Mouse (Mus musculus) layer of hippocampus, postnatal 25 days (tissue): ENCODE results near the gene Megf6. TPM values are rescaled to one million over a fixed set of nuclear protein-coding genes. Genes with fewer than 3 reads are reported as not detected.

Experiments
- DNase-seq, 2 experiments: peaks; one replicate each; pipeline ENCODE4 v3.0.0; 2022; ENCODE audit warnings: mixed read lengths in 2 of 2, low spot score in 1 of 2; ENCODE audit errors: extremely low spot score in 1 of 2
- total RNA-seq, 2 experiments: library from RNA; stranded (reverse); gene quantifications; 2 replicates each; pipeline ENCODE4 v1.2.3; 2021

Megf6 gene
- total RNA-seq = 1 to 10 TPM; 4.9 to 5.6 TPM

DNA sequence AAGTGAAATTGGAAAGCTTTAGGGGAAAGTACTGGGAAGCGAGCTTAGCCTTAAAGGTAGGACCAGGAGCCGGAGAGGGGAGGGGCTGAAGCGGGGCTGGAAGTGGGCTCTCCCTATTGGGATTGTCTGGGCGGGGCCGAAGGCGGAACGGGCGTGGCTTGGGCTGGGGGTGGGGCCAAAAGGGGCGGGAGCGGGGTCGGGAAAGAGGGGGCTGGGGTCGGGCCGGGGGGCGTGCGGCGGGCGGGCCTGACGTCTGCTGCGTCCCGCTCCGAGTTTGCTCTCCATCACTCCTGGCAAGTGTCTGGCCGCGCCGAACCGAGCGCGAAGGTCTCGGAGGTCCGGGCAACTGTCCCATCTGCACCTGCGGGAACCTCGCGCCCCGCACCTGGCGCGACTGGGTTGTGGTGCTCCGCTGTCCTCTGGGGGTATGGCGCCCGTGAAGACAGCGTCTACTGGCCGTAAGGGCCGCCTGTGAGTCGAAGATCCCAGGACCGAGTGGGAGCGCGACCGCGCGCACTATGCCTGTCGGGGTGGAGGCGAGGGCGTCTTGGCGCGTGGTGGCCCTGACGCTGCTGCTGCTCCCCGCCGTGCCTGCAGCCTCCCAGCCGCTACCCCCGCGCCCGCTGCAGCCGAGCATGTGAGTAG, at the start of gene Megf6:
Megf6 (plus strand) TSS at position 225 of the 645 bp plus-strand sequence.
- DNase-seq = no peak

DNA sequence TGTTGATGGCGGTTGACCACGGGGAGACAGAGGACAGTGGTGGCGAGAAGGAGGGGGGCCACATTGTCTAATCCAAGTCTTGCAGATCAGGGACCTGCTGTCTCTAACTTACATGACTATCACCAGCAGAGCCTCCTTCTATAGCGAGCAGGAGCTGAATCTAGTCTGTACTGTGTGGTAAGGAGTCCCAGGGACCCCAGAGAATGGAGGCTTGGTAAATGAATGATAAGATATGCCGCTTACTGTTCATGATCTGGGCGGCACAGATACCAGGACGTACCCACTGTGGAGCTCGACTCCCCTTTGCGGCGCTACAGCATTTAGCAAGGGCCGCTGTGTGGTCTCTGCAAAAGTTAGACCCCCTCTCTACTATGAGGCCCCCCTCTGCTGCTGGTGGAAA, 48.7 kb upstream of the Megf6 start:
- DNase-seq = no peak

DNA sequence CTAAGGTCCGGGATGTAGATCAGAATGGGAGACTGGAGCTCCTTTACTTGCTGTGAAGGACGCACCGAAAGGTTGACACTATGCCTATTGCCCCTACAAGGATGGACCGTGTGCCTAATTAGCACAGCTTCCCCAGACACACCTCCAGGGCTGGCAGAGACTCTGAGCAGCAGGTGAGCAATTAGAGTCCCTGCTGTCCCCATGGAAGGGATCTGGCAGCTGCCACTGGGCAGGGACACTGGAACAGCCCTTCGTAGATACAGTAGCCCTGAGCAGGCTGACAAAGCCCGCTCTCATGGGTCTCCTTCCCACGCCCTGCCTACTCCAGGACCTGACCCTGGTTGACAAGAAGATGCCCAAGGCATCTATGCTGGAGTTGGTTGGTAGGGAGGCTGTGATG, 48.2 kb upstream of the Megf6 start:
- DNase-seq = no peak

DNA sequence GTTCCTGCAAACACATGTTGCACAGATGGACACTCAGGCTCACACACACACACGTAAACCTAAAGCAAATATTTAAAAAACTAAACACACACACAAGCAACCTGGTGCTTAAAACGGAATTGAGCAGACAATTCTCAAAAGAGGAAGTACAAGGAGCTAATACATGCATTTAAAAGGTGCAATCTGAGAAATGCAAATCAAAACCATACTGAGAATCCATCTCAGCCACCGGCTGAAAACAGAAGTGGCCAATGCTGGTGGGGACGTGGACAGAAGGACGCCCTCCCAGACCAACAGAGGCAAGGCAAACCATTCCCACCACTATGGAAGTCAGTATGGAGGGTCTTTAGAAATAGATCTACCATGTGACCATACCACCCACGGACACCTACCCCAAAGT, 47.0 kb upstream of the Megf6 start:
- no peak for DNase-seq

DNA sequence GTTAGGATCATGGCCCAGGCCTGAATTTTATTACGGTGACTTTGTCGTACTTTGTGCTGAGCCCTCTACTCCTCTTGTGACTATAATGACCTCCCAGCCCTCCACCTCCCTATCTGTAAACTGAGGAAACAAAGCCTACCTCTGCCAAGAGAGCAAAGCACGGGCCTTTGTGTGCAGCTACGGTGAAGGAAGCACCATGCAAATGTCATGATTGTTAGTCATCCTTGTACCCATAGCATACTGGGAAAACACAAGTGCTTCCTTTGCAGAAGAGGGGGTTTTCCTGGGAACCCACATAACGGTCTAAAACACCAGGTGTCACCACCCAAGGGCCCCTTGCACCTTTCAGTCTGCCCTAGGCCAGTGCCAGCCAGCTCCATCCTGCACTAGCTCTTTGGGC, 45.3 kb upstream of the Megf6 start:
- DNase-seq = no peak

DNA sequence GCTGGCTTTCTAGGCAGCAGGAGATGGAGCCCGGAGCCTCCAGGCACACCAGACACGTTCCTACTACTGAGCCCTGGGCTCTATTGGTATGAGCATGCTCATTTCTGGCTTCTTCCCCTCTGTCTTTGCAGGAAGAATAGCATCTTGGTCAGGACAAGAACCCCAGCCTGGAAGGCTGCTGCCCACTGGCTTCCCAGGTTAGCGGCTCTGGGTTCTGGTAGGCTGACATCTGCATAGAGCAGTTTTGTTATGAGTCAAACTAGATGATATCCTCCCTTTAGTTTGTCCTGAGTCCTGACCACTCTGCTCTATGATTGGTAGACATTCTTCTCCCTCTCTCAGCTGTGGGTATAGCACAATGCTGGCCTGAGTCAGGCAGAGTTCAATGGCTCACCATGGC, 43.3 kb upstream of the Megf6 start:
- DNase-seq = no peak

DNA sequence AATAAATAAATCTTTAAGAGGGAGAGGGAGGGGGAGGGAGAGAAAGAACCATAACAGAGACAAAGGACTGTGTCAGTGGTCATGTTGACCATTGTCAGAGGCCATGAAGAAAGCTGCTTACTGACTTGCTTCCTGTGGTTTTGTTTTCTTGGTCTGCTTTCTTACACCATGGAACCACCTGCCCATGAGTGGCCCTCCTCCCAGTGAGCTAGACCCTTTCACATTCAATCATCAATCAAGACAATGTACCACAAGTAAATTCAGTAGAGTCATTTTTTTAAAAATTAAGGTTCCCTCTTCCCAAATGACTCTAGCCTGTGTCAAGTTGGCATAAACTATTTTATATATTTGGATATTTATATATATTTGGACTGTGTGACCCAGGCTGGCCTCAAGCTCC, 40.6 kb upstream of the Megf6 start:
- DNase-seq = no peak

DNA sequence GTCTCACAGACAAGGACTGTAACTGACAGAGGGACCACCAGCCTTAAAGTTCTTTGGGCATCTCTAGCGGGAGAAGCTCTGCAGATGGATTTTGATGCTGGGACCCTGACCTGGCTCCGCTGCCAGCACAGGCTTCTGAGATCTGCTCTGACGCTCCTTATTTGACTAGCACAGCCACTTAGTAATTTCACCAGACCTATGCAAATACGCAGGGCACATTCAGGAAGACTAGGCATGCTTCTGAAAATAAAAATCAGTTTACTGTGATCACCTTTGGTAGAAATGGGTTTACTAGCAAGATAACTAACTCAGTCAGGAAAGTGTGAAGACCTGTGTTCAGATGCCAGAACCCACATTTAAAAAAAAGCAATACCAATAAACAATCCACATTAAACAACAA, 38.6 kb upstream of the Megf6 start:
- no peak for DNase-seq

DNA sequence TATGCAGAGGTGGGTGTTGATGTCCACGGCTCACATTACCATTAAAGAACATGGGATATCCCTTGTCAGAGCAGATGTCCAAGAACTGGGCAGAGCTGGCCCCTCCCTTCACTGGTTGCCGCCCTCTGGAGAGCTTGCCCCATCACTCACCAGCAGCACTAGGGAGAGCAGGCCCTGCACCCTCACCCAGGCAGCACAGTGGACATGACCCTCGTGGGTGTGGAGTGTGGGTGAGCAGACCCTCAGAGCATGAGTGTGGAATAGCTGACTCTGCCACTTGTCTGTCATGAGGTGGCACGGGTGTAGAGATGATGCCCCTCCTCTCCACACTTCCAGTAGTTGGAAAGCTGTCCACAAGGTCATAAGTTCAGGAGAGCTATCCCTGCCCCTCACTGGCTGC, 35.7 kb upstream of the Megf6 start:
- no peak for DNase-seq

DNA sequence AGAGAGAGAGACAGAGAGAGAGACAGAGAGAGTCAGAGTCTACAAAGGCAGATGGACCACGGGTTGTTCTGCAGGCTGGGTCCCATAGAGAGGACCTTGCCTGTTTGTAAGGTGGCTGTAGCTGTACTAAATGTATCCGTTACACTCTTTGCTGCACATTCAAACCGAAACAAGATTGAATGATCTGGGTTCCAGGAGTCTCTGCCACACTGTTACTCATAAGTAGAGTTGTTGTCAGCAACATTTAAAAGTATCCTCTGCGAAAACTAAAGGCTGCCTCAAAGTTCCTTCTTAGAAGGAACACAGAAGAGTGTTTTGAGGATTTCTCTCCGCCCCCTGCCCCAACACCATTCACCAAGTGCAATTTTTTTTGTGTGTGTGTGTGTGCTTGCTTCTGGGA, 33.4 kb upstream of the Megf6 start:
- DNase-seq = no peak

DNA sequence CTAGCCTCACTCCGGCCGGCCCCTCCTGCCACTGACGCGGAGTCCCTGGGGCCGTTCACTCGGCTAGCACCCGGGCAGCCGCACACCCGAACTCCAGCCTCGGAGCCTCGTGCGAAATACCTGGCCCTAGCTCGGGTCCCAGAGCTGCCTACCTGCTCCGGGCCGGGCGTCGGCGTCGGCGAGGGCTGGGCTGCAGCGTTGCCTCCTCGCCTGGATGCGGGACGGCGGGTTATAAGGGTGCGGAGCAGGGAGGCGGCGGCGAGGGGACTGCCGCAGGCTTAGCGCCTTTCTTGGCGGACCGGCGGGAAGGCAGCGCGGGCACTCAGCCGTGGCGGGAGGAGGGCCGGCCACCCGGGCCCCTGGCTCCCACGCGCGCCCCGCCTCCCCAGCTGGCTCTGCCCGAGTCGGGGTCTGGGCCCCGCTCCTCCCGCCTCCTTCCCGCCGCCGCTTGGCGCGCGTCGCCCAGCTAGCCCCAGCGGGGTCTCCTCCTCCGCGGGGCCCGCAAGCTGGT, 30.8 kb upstream of the Megf6 start:
- no peak for DNase-seq

DNA sequence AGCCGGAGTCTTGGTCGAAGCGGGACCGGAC, 30.5 kb upstream of the Megf6 start, which contains the start of gene Trp73:
Trp73 (minus strand) TSS at position 27 of the 31 bp plus-strand sequence.
- no peak for DNase-seq

DNA sequence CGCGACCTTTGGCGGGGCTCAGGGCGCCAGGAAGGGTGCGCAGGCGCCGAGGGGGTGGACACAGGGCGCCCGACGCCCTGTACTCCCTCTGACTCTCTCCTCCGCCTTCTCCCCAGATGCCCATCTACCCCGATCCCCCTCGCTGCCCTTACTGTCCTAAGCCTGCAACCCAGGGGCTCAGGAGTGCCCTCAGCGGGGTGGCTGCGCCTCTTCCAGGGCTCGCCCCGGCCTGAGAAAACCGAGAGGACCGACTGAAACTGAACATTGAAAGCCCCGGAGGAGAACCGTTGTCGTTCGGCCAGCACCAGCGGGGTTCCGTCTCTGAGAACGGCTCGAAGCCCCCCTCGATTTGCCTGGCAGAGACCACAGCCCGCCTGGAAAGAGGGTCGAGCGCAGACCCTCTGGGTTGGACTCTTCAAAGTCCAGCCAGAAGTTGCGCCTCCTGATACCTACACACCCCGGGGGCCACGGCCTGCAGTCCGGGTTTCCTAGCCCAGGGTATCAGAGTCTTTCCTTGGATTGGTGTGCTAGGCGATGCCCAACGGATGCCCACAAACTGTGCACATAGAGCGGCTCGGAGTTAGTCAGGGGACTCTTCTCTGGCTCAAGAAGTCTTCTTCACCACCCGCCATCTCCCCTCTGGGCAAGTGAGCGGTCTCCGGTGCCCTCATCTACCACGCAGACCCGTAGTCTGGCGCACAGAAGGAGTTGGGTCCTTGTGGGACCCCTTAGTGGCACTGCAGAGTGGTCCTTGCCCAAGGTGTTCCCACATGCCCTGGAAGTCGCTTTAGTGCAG, 30.1 kb upstream of the Megf6 start:
- DNase-seq = no peak

DNA sequence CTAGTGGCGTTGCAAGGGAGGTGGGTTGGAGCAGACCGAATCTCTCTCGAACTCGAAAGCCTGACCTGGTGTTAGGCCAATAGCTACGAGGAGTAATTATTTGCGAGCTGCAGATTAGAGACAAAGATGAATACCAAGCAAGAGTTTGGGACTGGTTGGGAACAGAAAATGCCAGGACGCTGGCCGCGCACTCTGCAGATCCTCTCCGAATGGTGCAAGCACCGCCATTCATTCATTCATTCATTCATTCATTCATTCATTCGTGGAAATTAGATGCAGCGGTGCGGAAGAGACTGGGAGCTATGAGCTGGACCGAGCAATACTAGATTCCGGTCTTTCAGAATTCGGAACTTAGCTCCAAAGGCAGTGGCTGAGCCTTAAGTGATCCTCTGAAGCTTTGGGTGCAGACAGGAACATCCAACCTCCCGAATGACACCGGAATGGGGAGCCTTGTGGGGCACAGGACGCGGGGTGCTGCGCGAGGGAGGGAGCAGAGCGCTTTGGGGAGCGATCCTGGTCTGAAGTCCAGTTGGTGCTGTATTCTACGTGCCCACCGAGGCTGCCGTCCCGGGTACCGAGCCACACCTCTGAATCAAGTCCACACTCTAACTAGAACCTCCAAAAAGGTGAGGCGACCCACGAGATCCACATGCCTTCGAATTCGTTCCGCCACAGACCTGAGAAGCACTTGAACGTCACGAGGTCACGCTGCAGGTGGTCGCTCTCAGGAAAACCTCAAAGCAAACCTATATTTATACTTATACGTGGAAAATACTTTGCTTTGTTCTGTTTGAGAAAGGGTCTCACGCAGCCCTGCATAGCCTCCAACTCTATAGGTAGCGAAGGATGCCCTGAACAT, 29.3 kb upstream of the Megf6 start:
- no peak for DNase-seq

DNA sequence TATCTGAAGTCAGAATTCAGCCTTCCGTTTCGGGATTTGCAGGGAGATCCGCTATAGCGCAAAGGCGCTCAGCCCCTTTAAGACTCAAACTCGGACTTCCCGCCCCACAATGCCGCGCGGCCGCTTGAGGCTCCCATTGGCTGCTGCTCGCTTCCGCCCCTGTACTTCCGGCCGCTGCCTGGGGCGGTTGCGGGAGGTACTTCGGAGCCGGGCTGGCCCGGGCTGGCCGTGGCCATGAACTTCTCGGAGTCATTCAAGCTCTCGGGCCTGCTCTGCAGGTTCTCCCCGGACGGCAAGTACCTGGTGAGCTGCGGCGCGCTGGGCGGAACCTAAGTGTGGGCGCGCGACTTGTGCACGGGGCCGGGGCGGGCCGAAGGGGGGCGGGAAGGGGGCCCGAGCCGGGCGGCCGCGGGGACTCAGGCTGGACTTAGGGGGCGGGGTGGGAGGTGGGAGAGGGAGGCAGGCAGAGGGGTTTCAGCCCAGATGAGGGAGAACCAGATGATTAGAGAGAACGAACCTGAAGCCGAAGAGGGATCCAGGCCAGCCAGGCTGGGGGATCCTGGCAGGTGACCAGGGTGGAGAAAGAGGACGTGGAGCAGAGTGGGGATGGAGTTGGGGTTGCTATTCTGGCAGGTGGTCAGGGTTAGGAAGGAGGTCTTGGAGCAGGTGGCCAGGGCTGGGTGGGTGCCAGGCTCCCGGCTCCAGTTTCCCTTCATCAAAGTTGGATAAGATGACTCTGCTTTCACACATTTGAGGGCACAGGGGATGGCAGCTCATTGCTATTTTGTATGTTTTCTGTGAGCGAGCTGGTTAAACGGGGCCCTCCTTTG, 28.1 kb upstream of the Megf6 start, which contains the start of gene Wrap73:
Wrap73 (plus strand) TSS at position 162 of the 830 bp plus-strand sequence.
- DNase-seq = peak; percentile 82

DNA sequence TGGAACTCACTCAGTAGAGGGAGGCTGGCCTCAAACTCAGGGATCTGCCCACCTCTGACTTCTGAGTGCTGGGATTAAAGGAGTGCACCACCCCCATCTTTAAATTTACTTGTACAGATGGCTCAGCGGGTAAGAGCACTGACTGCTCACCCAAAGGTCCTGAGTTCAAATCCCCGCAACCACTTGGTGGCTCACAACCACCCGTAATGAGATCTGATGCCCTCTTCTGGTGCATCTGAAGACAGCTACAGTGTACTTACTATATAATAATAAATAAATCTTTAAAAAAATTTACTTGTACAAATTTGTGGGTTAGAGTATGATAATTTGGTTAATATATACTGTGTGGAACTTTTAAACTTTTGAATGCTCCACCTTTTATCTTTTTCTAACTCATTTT, 25.8 kb upstream of the Megf6 start:
- no peak for DNase-seq

DNA sequence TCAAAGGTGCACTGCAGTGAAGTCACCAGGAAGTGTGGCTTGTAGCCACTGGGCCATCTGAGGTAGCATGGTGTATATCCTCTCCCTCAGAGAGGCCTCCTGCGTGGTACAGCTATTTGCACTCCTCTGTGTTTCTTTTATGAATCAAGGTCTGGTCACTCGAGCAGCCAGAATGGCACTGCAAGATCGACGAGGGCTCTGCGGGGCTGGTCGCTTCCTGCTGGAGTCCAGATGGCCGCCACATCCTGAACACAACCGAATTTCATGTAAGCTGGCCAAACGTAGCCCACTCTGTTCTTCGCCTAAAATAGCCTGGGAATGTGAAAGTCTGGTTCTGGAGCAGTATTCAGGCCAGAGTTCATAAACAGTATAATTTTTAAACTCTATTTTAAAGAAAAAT, 24.2 kb upstream of the Megf6 start:
- DNase-seq = no peak

DNA sequence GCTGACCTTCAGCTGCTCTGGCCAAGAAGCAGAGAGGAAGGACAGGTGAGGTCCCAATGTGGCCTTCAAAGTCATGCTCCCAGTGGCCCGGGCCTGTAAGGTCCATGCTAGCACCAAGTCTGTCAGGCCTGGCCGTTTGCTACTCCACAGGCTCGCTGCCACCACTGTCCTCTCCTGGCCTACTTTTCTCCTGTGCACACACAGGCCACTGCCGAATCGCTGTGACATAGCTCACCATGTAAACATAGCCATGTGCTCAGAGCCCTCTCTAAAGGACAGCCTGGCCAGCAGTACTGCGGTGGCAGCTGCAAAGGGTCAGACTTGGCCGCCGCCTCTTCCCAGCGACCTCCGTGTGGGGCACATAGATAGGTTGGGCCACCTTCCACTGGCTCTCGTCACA, 16.4 kb upstream of the Megf6 start:
- no peak for DNase-seq

DNA sequence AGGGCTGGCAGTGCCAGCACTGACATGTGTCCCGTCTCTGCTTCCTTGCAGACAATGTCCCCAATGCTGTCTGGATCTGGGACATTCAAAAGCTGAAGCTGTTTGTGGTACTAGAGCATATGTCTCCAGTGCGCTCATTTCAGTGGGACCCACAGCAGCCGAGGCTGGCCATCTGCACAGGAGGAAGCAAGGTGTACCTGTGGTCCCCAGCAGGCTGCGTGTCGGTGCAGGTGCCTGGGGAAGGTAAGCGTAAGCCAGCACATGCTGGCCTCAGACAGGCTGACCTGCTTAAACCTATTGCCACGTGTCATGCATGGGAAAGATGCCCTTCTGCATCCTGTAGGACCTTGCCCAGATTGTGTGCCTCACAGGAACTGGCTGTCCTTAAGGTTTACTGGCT, 14.5 kb upstream of the Megf6 start:
- DNase-seq = no peak

DNA sequence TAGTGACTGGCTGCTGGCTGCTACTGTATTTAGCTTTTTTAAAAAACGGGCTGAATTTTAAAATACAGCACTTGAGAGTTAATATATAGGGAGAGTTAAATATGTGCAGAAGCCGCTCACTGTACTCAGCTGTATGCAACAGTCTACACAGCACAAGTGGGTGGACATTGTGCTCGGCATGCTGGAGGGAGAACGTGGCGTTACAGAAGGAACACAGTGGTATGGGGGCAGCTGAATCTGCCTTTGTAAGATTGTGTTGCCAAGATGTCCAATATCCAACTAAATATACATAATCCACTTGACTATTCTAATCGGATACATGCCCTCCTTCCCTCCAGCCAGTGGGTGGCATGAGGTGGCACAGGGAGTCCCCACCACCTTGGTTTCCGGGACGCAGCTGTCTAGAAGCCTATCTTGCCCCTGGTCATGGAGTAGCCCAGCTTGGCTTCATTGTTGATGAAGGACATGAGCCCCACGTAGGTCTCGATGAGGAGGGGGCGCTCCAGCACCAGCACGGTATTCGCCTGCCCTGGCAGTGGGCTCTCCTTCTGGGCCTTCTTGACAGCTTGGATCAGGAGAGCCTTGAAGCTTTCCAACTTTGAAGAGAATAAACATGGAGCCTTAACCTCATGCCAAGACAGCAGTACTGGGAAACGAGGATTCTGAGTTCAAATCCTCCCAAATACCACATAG, 12.4 kb upstream of the Megf6 start:
- DNase-seq = no peak
